8 mouse cellular contexts compared by ENCODE assay signal in genomic region chr9:65908394-65909300, GRCm38 (mm10). TPM values are rescaled to one million over a fixed set of nuclear protein-coding genes. Genes with fewer than 3 reads are reported as not detected.
DNase-seq lines count a peak whose midpoint lies in the region; ATAC-seq lines count a peak whose summit lies in the region.

Gene Trip4 (minus strand): TSS chr9:65908794.
Gene Csnk1g1 (plus strand): TSS chr9:65908924.

- H3K27ac ChIP-seq in heart, embryonic 10.5 days, result peak within 1 kb of the TSS; percentile 92
- peak within 1 kb of the TSS; percentile 95 for H3K27ac ChIP-seq in kidney, embryonic 15.5 days

- ATAC-seq in erythroblast, adult 5-6 weeks (replicated peaks; ENCODE audit: low FRiP score, poor library complexity, severe bottlenecking), result peak; percentile 98
- peak; percentile 99 for ATAC-seq in kidney, embryonic 15.5 days (replicated peaks; ENCODE audit: low FRiP score)
- ATAC-seq in monocyte, adult 5-6 weeks (replicated peaks; ENCODE audit: insufficient number of reproducible peaks, low FRiP score, low TSS enrichment, poor library complexity, severe bottlenecking), result peak; percentile 100

- H3K4me3 ChIP-seq in heart, embryonic 10.5 days, result peak within 1 kb of the TSS; percentile 83
- H3K4me3 ChIP-seq in kidney, embryonic 15.5 days (replicated peaks), result peak within 1 kb of the TSS; percentile 87

- H3K36me3 ChIP-seq in heart, embryonic 10.5 days, result peaks cover 23% of the 10 kb centered on the region
- peaks cover 22% of the 10 kb centered on the region for H3K36me3 ChIP-seq in kidney, embryonic 15.5 days

- H3K4me1 ChIP-seq in heart, embryonic 10.5 days, result no peaks in the 10 kb centered on the region; the same call in 1 of the 2 replicates
- H3K4me1 ChIP-seq in kidney, embryonic 15.5 days, result peaks cover 8% of the 10 kb centered on the region; the same call in 1 of the 2 replicates

- peak; percentile 88 to 91 for DNase-seq in B cell, adult 2 months
- DNase-seq in brain, adult 2 months (ENCODE audit: low read depth, low spot score), result peak; percentile 100
- peak; percentile 99 for DNase-seq in heart, embryonic 10.5 days (ENCODE audit: low spot score)
- peak; percentile 92 for DNase-seq in liver
- DNase-seq in spleen, postnatal 4 days (ENCODE audit: low spot score in 2 of 2), result peak; percentile 85 to 89

- no peaks in the 10 kb centered on the region for H3K9me3 ChIP-seq in heart, embryonic 10.5 days
- no peaks in the 10 kb centered on the region for H3K9me3 ChIP-seq in kidney, embryonic 15.5 days (replicated peaks)

- WGBS in heart, embryonic 10.5 days, result under 1% methylated on average over 38 of the region's 38 CpGs
- WGBS in kidney, embryonic 15.5 days, result under 1% methylated on average over 38 of the region's 38 CpGs

- no peaks in the 10 kb centered on the region for H3K27me3 ChIP-seq in heart, embryonic 10.5 days (ENCODE audit: insufficient read depth, poor library complexity, severe bottlenecking)
- no peaks in the 10 kb centered on the region for H3K27me3 ChIP-seq in kidney, embryonic 15.5 days

- peak within 1 kb of the TSS; percentile 86 for H3K4me2 ChIP-seq in kidney, embryonic 15.5 days

- peak within 1 kb of the TSS; percentile 77 for H3K9ac ChIP-seq in kidney, embryonic 15.5 days

RNA-seq across cellular contexts. Expression of gene Trip4, which starts in this region (rescaled TPM):
- 5.4 and 6.0 TPM in 2 replicates for total RNA-seq in erythroblast, adult 5-6 weeks (2015; ENCODE audit: low replicate concordance)
- 8.0 and 13.5 TPM in 2 replicates for total RNA-seq in erythroblast, adult 5-6 weeks (2017; ENCODE audit: low replicate concordance)
- polyA plus RNA-seq in heart, embryonic 10.5 days (2016; fragmentation: Nextera tagmentation; extraction: Ambion mirVana), result 27.9 and 29.0 TPM in 2 replicates
- 33.3 and 33.8 TPM in 2 replicates for polyA plus RNA-seq in kidney, embryonic 15.5 days (2015; fragmentation: Nextera tagmentation; extraction: Ambion mirVana)
- 28.5 to 53.8 TPM (median 33.5 TPM) in 3 replicates for total RNA-seq in monocyte, adult 5-6 weeks (2017)

RNA-seq across cellular contexts. Expression of gene Csnk1g1, which starts in this region (rescaled TPM):
- 9.6 and 15.8 TPM in 2 replicates for total RNA-seq in erythroblast, adult 5-6 weeks (2015; ENCODE audit: low replicate concordance)
- total RNA-seq in erythroblast, adult 5-6 weeks (2017; ENCODE audit: low replicate concordance), result 12.5 and 19.3 TPM in 2 replicates
- 14.2 and 14.9 TPM in 2 replicates for polyA plus RNA-seq in heart, embryonic 10.5 days (2016; fragmentation: Nextera tagmentation; extraction: Ambion mirVana)
- polyA plus RNA-seq in kidney, embryonic 15.5 days (2015; fragmentation: Nextera tagmentation; extraction: Ambion mirVana), result 16.5 and 16.6 TPM in 2 replicates
- 23.0 to 65.0 TPM (median 38.0 TPM) in 3 replicates for total RNA-seq in monocyte, adult 5-6 weeks (2017)

Comparison
In these comparisons a context has a peak if more than half of its experiments do, and no peak if none do; other contexts are left out.
1. Peak in every context shown above with its lines: DNase-seq, ATAC-seq, H3K4me3 ChIP-seq and H3K27ac ChIP-seq.